Mouse (Mus musculus) cerebellum, adult 11 months (tissue): ENCODE measurements at regions not wholly inside any gene's neighbourhood (a gene's known extent, or its start where the extent isn't known, plus 50 kb on each side); places are given as distances from the start of the nearest gene placed in this dataset.
"Not testable (repeated sequence)": the region's sequence is repeated elsewhere in the genome, so short reads cannot be mapped to it uniquely, and the experiment has no call there.

Experiments
- DNase-seq: peaks from one replicate; pipeline ENCODE4 v3.0.0; 2022

DNA sequence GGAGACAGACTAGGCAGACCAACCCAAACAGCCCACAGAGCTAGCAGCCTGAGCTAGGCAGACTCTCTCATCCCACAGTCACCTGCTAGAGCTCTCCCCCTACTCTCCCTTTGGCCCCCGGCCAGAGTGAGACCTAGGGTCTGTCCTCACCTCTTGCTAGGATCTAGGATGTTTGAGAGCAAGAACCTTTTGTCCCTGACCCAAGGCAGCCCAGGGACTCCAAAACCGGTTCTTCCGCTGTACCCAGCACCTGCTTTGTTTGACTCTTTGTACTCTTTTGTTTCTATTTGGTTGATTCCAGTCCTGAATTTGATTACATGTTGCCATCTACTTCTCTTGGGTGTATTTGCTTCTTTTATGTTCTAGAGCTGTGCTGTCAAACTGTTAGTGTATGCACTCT is 75.3 kb downstream of the H60c start:
- DNase-seq = no peak

DNA sequence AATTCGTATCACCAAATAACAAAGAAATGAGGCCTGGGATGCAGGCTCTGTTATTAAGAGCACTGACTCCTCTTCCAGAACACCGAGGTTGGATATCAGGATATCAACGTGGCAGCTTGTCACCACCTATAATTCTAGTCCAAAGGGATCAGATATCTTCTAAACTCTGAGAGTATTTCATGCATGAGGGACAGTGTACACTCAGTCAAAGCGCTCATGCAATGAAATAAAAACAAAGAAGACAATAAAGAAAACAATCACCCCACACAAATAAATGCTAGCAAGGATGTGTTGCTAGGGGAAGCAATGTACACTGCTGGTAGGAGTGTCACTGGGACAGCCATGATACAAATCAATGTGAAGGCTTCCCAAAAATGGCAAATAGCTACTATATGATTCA is 79.2 kb downstream of the H60c start:
- DNase-seq = no peak

DNA sequence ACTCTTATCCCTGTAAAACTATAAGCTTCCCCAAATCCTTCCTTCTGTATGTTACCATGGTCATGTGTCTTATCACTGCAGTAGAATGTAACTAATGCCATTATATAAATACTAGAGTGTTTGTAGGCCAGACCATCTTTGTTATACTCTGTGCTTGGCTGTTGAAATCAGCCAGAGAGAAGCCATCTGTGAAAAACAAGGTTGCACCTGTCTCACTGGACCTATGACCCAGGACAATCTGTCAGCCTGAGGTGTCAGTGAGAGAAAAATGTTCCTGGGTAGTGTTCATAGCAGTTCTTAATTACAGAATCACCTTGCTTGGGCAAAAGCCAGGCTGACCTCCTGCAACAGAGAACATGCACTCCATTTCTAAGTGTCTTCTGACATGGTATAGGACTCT is 87.5 kb downstream of the H60c start:
- peak; percentile 44 for DNase-seq

DNA sequence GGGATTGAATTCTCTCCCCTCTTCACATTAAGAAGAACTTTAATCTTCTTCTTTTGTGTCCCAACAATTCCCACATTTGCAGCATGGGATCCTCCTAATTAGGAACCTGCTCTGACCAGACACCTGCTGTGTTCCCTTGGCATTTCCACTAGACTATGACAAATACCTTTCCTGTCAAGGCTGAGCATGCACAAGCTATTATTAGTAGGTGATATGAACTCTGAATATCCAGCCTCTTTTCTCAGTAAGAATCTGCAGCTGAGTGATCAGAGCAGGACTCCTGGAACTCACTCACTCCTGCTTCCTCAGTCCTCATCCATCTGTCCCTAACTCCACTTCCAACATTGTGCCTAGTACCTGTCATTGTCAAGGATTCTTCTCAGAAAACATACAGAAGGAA is 94.0 kb downstream of the H60c start:
- no peak for DNase-seq

DNA sequence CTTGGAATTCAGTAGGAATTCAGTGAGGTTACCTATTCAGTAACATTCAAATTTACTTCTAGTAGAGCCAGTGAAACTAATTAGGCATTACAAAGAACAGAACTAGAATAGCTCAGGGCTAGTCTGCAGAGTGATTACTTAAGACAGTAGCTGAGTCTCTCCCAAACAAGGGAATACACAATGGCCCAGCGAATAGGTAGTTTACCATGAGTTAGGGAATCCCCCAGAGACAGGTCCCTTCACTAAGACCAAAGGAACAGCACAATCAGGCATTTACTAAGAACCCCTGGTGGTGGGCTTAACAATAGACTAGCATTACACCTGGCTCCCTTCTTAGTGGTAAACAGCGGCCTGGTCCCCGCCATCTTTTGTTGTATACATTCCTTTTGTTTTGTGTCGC is 94.6 kb downstream of the H60c start:
- DNase-seq = not testable (repeated sequence)

DNA sequence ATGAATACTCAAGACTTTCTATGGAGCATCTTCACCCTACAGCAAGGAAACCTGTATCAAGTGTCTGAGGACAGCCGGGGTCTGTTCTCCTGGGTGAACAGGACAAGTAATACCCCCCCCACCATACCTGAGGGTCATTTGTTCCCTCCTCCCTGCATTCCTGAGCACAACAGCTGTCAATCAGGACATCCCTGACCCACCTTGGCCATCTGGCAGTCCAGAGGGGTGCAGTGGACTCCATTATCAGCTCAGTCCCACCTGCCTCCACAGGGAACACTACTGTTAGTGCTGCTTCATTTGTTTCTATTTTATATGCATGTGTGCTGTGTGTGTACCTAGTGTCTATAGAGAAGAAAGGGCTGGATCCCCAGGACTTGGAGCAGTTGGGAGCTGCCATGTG is 95.3 kb downstream of the H60c start:
- no peak for DNase-seq

DNA sequence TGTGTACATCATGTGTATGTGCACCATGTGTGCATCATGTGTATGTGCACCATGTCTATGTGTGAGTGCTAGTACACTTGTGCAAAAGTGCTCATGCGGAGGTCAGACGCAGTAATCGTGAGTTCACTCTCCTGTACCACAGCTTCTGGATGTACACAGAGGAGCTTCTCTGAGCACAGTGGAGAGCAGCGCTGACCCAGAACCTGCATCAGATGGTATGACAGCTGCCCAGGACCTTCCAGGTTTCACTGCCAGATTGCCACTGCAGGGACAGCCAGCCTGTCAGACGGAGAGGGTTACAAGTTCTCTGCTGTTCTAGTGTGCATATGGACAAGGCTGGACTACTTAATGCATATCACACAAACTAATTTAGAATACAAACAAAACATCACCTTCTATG is 96.2 kb downstream of the H60c start:
- peak; percentile 42 for DNase-seq

DNA sequence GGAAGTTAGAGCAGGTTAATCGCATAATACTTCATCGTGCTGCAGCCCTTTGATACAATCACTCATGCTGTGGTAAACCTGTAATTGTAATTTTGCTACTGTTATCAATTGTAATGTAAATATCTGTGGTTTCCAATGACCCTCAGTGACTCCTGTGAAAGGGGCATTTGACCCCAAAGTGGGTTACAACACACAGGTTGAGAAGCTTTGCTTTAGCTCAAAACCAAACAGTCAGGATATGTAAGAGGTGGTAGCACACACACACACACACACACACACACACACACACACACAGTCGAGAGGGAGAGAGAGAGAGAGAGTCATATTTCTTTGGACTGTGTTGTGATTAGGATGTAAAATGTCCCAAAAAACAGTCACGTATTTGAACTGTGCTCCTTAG is 112.0 kb downstream of the H60c start:
- no peak for DNase-seq

DNA sequence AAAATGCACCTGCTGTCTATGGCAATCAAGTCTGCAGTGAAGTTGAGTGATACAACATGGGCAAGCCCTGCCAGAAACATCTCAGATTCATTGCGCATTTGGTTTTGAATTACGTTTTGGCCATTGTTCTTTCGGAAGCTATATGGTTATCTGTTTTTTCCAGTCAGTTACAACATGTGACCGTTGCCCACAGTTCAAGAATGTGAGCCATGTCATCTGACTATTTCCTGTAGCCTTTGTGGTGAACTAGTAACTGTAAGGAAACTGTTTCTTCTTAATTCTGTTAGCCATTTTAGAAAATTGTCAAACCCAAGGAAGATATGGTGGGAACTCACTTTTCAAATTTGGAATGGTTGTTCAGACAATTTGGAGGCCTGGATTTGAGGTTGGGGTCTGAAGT is 119.4 kb downstream of the H60c start:
- no peak for DNase-seq

DNA sequence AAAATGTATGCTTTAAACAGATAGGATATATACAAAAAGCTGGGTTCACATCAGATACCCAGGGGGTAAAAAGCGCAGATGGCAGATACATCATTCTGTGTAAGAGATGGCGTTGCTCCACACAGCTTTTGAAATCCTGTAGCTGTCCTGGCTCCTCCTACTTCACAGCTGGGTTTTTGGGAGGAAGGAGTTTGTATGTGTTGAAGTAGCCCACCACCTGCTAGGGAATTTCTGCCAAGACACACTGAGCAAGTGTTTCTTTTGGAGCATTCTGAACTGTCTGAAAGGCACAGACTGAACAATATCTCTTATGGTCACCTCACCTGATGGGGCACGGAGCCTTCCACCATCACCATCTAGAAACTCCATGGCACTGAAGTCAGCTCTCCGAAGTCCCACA is 128.3 kb downstream of the H60c start:
- DNase-seq = no peak

DNA sequence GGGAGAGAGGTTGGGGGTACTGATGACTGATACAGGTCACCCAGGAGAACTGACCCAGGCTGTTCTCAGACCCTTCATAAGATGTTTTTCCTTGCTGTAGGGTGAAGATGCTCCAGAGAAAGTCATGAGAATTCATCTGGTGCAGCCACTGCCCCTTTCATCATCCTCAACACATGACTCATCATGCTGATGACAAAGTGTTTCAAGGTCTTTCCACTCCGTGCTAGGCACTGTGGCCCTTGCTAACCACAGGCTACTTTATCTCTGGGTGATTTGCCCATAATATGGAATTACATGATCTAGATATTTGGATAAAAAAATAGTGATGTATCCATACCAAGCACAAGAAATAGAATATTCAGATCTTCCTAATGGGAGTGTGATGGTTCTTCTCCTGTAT is 140.1 kb downstream of the H60c start:
- no peak for DNase-seq

DNA sequence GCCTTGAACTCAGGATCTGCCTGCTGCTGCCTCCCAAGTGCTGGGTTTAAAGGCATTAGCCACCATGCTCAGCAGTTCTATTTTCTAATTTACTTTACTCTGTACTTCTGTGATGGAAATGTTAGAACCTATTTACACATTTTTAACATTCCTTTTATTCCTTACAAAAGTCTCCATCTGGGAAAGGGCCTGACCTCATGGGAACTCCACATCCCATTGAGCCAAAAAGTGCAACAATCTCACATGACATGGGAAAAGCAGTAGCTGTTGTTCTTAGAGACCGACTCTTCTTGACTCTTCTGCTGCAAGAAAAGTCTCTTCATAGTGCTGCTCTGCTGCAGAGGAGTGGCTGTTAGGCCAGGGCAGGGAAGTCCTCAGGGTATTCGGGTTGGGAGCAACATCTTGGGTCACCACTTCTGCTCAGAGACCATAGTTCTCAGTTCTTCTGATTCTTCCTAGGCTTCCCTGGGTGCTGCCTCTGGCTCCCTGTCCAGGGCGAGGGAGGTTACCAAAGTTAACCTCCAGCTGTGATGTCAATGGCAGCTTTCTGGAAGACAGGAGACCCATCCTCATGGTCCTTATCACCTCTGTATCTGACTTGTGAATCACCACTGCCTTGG is 150.0 kb downstream of the H60c start:
- DNase-seq = no peak

DNA sequence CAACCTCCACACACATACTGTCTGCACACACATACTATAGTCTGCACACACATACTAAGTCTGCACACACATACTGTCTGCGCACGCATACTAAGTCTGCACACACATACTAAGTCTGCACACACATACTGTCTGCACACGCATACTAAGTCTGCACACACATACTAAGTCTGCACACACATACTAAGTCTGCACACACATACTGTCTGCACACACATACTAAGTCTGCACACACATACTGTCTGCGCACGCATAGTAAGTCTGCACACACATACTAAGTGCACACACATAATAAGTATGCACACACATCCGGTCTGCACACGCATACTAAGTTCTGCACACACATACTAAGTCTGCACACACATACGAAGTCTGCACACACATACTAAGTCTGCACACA is 153.2 kb downstream of the H60c start:
- DNase-seq = not testable (repeated sequence)

DNA sequence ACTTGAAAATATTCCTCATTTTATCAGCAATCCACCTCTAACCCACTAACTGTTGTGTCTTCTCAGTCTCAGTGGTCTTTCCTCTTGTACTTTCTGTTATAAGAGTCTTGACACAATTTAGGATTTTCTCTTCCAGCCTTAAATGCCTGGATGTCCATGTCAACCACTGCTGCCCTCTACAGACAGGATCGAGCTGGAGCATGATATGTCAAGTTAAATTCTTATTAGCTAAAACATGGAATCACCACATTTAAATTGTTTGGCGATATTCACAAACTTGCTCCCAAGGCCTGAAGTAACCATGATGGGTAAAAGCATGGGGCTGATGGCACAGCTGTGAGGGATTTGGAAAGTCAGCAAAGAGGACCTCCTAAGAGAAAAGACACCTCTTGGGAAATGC is 159.6 kb downstream of the H60c start:
- DNase-seq = not testable (repeated sequence)
